Mouse (Mus musculus): ENCODE measurements around the gene Lrp6. TPM values are rescaled to one million over a fixed set of nuclear protein-coding genes. Genes with fewer than 3 reads are reported as not detected.

The Lrp6 gene
- polyA plus RNA-seq, 1 experiment from 2014 or later: 24.4 TPM

- H3K36me3 ChIP-seq: peaks cover 24% of the 10 kb centered on the region
These were observed 26.6 kb downstream of the Lrp6 start for GRCm38 (mm10) chr6:134540161-134540560.

GRCm38 (mm10) chr6:134539459-134539858, 27.3 kb downstream of the Lrp6 start:
- Histone ChIP-seq H3K4me3 (no peak overlapping the region), H3K9me3 (replicated peaks) (0 out of 2 replicates have a peak, but pooled peaks cover 5% of the 10 kb centered on the region), H3K27ac (replicated peaks) (no peak overlapping the region), H3K36me3 (peaks cover 31% of the 10 kb centered on the region), H3K4me1 (peaks cover 6% of the 10 kb centered on the region; the same call in 1 of the 2 replicates), H3K27me3 (ENCODE audit: low read depth, poor library complexity, severe bottlenecking) (no peaks in the 10 kb centered on the region)
- DNase-seq (ENCODE audit: low spot score): no peak
- 90% methylated on average over 3 of the region's 3 CpGs for WGBS

More at GRCm38 (mm10) chr6:134540161-134540560, 26.6 kb downstream of the Lrp6 start:
- H3K4me3 ChIP-seq: no peak overlapping the region
- H3K27me3 ChIP-seq (ENCODE audit: low read depth, poor library complexity, severe bottlenecking): no peaks in the 10 kb centered on the region
- DNase-seq (ENCODE audit: low spot score): no peak
- WGBS: 84% methylated on average over 6 of the region's 6 CpGs
- H3K9me3 ChIP-seq (replicated peaks): 0 out of 2 replicates have a peak, but pooled peaks cover 5% of the 10 kb centered on the region
- peaks cover 6% of the 10 kb centered on the region; the same call in 1 of the 2 replicates for H3K4me1 ChIP-seq
- H3K27ac ChIP-seq (replicated peaks): no peak overlapping the region

- H3K27ac ChIP-seq (replicated peaks): no peak overlapping the region
- H3K9me3 ChIP-seq (replicated peaks): 0 out of 2 replicates have a peak, but pooled peaks cover 5% of the 10 kb centered on the region
- no peaks in the 10 kb centered on the region for H3K27me3 ChIP-seq (ENCODE audit: low read depth, poor library complexity, severe bottlenecking)
- no peak overlapping the region for H3K4me3 ChIP-seq
- 93% methylated on average over 4 of the region's 4 CpGs for WGBS
- peaks cover 6% of the 10 kb centered on the region; the same call in 1 of the 2 replicates for H3K4me1 ChIP-seq
- H3K36me3 ChIP-seq: peaks cover 32% of the 10 kb centered on the region
- DNase-seq (ENCODE audit: low spot score): no peak
These were observed 28.0 kb downstream of the Lrp6 start for GRCm38 (mm10) chr6:134538805-134539204.

- H3K4me1 ChIP-seq: peaks cover 6% of the 10 kb centered on the region; the same call in 1 of the 2 replicates
- no peak overlapping the region for H3K4me3 ChIP-seq
- WGBS: 83% methylated on average over 10 of the region's 10 CpGs
- no peaks in the 10 kb centered on the region for H3K27me3 ChIP-seq (ENCODE audit: low read depth, poor library complexity, severe bottlenecking)
- DNase-seq (ENCODE audit: low spot score): no peak
- H3K9me3 ChIP-seq (replicated peaks): 0 out of 2 replicates have a peak, but pooled peaks cover 5% of the 10 kb centered on the region
- peaks cover 39% of the 10 kb centered on the region for H3K36me3 ChIP-seq
- H3K27ac ChIP-seq (replicated peaks): no peak overlapping the region
These were observed 29.2 kb downstream of the Lrp6 start for GRCm38 (mm10) chr6:134537461-134538117.

GRCm38 (mm10) chr6:134535169-134535568, 31.6 kb downstream of the Lrp6 start:
- H3K27me3 ChIP-seq (ENCODE audit: low read depth, poor library complexity, severe bottlenecking): no peaks in the 10 kb centered on the region
- peaks cover 6% of the 10 kb centered on the region; the same call in 1 of the 2 replicates for H3K9me3 ChIP-seq (replicated peaks)
- no peak overlapping the region for H3K27ac ChIP-seq (replicated peaks)
- peaks cover 6% of the 10 kb centered on the region; the same call in 1 of the 2 replicates for H3K4me1 ChIP-seq
- H3K36me3 ChIP-seq: peaks cover 44% of the 10 kb centered on the region
- 79% methylated on average over 7 of the region's 7 CpGs for WGBS
- H3K4me3 ChIP-seq: no peak overlapping the region
- no peak for DNase-seq (ENCODE audit: low spot score)

- Histone ChIP-seq H3K4me1 (peaks cover 6% of the 10 kb centered on the region), H3K27ac (replicated peaks) (no peak overlapping the region), H3K9me3 (replicated peaks) (peaks cover 6% of the 10 kb centered on the region; the same call in 1 of the 2 replicates), H3K4me3 (no peak overlapping the region), H3K36me3 (peaks cover 43% of the 10 kb centered on the region), H3K27me3 (ENCODE audit: low read depth, poor library complexity, severe bottlenecking) (no peaks in the 10 kb centered on the region)
- WGBS: 81% methylated on average over 3 of the region's 3 CpGs
- DNase-seq (ENCODE audit: low spot score): no peak
These were observed 33.7 kb downstream of the Lrp6 start for GRCm38 (mm10) chr6:134533021-134533420.

GRCm38 (mm10) chr6:134531950-134532349, 34.8 kb downstream of the Lrp6 start:
- Histone ChIP-seq H3K27ac (replicated peaks) (no peak overlapping the region), H3K4me1 (peaks cover 17% of the 10 kb centered on the region), H3K27me3 (ENCODE audit: low read depth, poor library complexity, severe bottlenecking) (no peaks in the 10 kb centered on the region), H3K4me3 (no peak overlapping the region), H3K36me3 (peaks cover 43% of the 10 kb centered on the region), H3K9me3 (replicated peaks) (peaks cover 6% of the 10 kb centered on the region; the same call in 1 of the 2 replicates)
- 84% methylated on average over 1 of the region's 1 CpGs for WGBS
- DNase-seq (ENCODE audit: low spot score): no peak

GRCm38 (mm10) chr6:134529340-134529739, 37.4 kb downstream of the Lrp6 start:
- DNase-seq (ENCODE audit: low spot score): no peak
- 94% methylated on average over 4 of the region's 4 CpGs for WGBS
- Histone ChIP-seq H3K27ac (replicated peaks) (no peak overlapping the region), H3K36me3 (peaks cover 30% of the 10 kb centered on the region), H3K4me3 (no peak overlapping the region), H3K27me3 (ENCODE audit: low read depth, poor library complexity, severe bottlenecking) (no peaks in the 10 kb centered on the region), H3K4me1 (peaks cover 20% of the 10 kb centered on the region), H3K9me3 (replicated peaks) (peaks cover 6% of the 10 kb centered on the region; the same call in 1 of the 2 replicates)

GRCm38 (mm10) chr6:134528396-134528795, 38.4 kb downstream of the Lrp6 start:
- Histone ChIP-seq H3K9me3 (replicated peaks) (peaks cover 6% of the 10 kb centered on the region; the same call in 1 of the 2 replicates), H3K4me1 (peaks cover 20% of the 10 kb centered on the region), H3K27ac (replicated peaks) (no peak overlapping the region), H3K4me3 (no peak overlapping the region), H3K27me3 (ENCODE audit: low read depth, poor library complexity, severe bottlenecking) (no peaks in the 10 kb centered on the region), H3K36me3 (peaks cover 30% of the 10 kb centered on the region)
- no peak for DNase-seq (ENCODE audit: low spot score)
- WGBS: 99% methylated on average over 7 of the region's 7 CpGs

- WGBS: 63% methylated on average over 6 of the region's 6 CpGs
- no peaks in the 10 kb centered on the region for H3K27me3 ChIP-seq (ENCODE audit: low read depth, poor library complexity, severe bottlenecking)
- H3K9me3 ChIP-seq (replicated peaks): peaks cover 6% of the 10 kb centered on the region; the same call in 1 of the 2 replicates
- DNase-seq (ENCODE audit: low spot score): no peak
- H3K4me1 ChIP-seq: peaks cover 20% of the 10 kb centered on the region
- H3K36me3 ChIP-seq: peaks cover 24% of the 10 kb centered on the region
- H3K27ac ChIP-seq (replicated peaks): no peak overlapping the region
- H3K4me3 ChIP-seq: no peak overlapping the region
These were observed 39.1 kb downstream of the Lrp6 start for GRCm38 (mm10) chr6:134527596-134528128.

GRCm38 (mm10) chr6:134526821-134527595, 39.8 kb downstream of the Lrp6 start:
- DNase-seq (ENCODE audit: low spot score): no peak
- Histone ChIP-seq H3K36me3 (peaks cover 19% of the 10 kb centered on the region), H3K27ac (replicated peaks) (no peak overlapping the region), H3K9me3 (replicated peaks) (peaks cover 6% of the 10 kb centered on the region; the same call in 1 of the 2 replicates), H3K4me1 (peaks cover 20% of the 10 kb centered on the region), H3K4me3 (no peak overlapping the region), H3K27me3 (ENCODE audit: low read depth, poor library complexity, severe bottlenecking) (no peaks in the 10 kb centered on the region)
- WGBS: 75% methylated on average over 10 of the region's 10 CpGs

- 92% methylated on average over 5 of the region's 5 CpGs for WGBS
- Histone ChIP-seq H3K9me3 (replicated peaks) (peaks cover 6% of the 10 kb centered on the region; the same call in 1 of the 2 replicates), H3K4me1 (peaks cover 20% of the 10 kb centered on the region), H3K36me3 (peaks cover 12% of the 10 kb centered on the region), H3K4me3 (no peak overlapping the region), H3K27me3 (ENCODE audit: low read depth, poor library complexity, severe bottlenecking) (no peaks in the 10 kb centered on the region), H3K27ac (replicated peaks) (no peak overlapping the region)
- DNase-seq (ENCODE audit: low spot score): no peak
These were observed 40.5 kb downstream of the Lrp6 start for GRCm38 (mm10) chr6:134526275-134526674.
